Mouse (Mus musculus) megakaryocyte, embryonic 14.5 days (primary cell): ENCODE results near the gene Rere.

Experiments used
- FLI1 ChIP-seq: IDR thresholded peaks from 2 replicates; pipeline ENCODE4 v1.6.1; 2012; ENCODE audit warnings: low read length, inconsistent platforms, mixed read lengths
- GATA1 ChIP-seq: IDR thresholded peaks from 3 replicates; pipeline ENCODE4 v1.6.1; 2012; ENCODE audit warnings: mixed read lengths, low read length, inconsistent platforms, borderline replicate concordance

DNA sequence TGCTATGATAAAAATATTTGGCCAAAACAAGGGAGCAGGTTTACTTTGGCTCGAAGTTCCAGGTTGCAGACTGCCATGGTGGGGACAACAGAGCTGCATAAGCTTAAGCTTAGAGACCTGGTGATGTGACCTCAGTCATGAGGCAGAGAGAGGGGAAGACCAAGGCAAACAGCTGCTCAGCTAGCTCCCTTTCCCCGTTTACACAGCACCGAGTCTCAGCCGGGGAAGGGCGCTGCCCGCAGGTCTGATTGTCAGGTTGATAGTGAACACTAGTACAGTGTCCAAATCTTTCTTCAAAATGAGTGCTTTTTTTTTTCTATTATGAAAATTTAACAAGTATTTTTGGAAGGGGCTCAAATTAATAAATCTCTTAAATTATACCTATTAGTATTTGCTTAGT, 97.9 kb downstream of the Rere start:
- TF ChIP-seq GATA1, result no peak
- no peak for TF ChIP-seq FLI1
